Mouse (Mus musculus) bone marrow, adult 2 months (tissue): ENCODE measurements around the gene Apaf1.

ENCODE experiments used
- CTCF ChIP-seq: fragments of 200-500 bp; IDR thresholded peaks from 2 replicates; pipeline ENCODE4 v1.5.1; 2011; ENCODE audit warnings: low read length, control low read depth; ENCODE audit not compliant: control insufficient read depth, insufficient read depth
- POLR2A ChIP-seq: fragments of 200-500 bp; IDR thresholded peaks from 2 replicates; pipeline ENCODE4 v1.6.1; 2011; ENCODE audit warnings: low read depth, mild to moderate bottlenecking, control low read depth, low read length, borderline replicate concordance; ENCODE audit not compliant: control insufficient read depth

DNA sequence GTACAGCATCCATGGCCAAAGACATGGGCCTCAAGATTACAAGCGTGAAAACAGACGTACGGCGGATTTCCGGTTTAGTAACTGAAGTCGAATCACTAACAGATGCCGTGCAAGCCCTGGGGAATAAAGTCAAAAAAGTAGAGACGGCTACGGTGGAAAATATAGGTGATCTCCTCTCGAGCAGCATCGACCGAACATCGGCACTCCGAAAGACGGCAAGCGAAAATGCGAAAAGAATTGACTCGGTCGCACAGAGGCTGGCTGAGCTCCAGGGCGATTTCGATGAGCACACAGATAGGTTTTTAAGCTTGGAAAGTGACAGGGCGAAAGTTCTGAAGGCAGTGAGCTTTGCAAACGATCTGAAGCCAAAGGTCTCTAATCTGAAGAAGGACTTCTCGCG, 19.4 kb upstream of the Apaf1 start:
- TF ChIP-seq POLR2A (no peak), CTCF (no peak)
